Mouse (Mus musculus) kidney, postnatal 14 days (tissue): ENCODE data around the gene Map3k1.
"Not testable (repeated sequence)": the region's sequence is repeated elsewhere in the genome, so short reads cannot be mapped to it uniquely, and the experiment has no call there.

Source experiments
- DNase-seq: peaks from one replicate; pipeline ENCODE4 v3.0.0; 2022; ENCODE audit warnings: mixed read lengths

Gene Map3k1

DNA sequence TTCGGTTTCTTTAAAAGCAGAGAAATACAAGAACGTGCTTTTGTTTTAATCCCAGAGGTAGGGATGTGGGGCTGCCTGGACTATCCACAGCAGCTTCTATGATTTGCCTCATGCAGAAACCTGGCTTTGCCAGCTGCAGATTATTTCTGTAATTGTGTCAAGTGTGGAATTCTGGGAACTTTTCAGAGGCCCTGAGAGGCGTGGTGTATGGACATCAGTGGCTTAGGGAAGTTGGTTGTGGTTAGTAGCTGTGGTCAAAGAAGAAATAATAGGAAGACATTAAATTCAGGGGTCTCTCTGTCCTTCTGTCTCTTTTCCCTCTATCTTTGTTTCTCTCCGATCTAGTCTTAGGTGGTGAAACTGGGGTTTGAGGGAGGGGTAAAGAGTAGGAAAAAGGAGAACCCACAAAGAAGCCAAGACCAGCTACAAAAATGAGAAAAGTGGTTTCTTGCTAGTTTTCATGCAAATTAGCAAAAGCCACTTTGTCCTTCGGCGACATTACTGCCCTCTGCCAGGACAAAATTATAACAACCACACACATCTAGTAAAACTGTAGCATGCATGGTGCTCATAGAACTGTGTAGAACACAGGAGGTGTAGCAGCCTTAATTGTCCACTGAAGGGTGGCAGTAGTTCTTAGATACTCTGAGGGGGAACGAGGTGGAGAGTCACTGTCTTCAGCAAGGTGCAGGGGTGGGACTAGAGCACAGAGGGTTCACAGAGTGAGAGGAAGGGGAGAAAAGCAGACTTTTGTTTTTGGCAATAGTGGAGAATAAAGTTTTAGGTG lies 67.4 kb downstream of the Map3k1 start:
- DNase-seq, result no peak

- no peak for DNase-seq
Measured at GRCm38 (mm10) chr13:111726898-111727297, 81.9 kb downstream of the Map3k1 start.

DNA sequence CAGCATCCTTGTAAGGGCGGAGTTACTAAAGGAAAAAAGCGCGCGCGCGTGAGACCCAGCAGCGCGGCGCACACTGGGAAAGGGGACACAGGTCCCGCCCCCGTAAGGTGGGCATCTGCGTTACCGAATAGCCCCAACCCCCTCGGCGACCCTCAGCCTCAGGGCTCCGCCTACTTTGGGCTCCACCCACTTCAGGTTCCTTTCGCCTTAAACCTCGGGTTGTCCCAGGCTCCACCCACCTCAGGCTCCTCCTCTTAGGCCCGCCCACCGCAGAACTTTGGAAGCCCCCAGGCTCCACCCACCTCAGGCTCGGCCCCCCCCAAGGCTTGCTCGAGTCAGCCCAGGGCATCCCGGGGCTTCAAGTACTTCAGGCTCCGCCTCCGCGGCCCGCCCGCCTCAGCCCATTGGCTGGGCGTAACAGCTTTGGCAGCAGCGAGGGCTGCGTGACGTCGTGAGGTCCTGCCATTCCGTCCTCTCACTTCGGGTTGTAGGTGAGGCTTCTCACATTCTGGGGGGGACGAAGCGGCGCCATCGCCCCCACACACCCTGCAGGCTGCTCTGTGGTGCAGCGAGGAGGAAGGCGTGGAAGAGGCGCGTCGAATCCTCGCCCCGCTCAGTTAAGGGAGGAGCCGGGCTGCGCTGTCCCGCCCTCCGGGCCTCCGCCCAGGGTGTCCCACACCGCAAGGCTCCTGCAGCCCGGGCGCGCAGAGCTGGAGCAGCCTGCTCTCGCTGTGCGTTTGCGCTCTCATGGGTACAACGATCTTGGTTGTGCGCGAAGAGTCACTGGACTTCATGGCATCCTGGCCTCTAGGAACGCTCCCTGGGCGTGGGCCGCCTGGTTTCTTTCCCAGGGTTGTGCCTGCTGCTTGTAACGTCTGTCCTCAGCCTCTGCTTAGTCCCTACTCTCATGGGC lies 83.4 kb downstream of the Map3k1 start:
- DNase-seq, result peak; percentile 98

- no peak for DNase-seq
Measured at GRCm38 (mm10) chr13:111724811-111725164, 84.0 kb downstream of the Map3k1 start.

- no peak for DNase-seq
Measured at GRCm38 (mm10) chr13:111719726-111720125, 89.1 kb downstream of the Map3k1 start.

DNA sequence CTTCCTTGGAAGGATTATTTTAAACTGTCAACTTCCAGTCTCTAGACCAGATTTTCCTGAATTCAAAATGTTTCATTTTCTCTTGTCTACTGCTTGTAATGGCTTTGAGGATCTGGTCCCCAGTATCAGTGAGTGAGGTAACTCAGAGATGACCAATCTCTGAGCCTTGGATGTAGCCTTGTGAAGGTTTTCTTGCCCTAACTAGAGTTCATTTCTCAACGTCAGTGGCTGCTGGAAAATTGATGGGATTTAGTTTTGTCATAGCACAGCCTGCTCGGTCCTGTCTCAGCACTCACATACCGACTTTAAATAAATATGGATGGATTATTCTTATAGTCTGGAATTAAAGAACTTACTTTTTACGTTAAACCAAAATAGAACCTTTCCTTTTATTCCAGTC lies 98.3 kb downstream of the Map3k1 start:
- no peak for DNase-seq

- not testable (repeated sequence) for DNase-seq
Measured at GRCm38 (mm10) chr13:111703952-111704351, 104.8 kb downstream of the Map3k1 start.

GRCm38 (mm10) chr13:111703396-111703795 lies 105.4 kb downstream of the Map3k1 start:
- no peak for DNase-seq
